ENCODE assay signal across 25 mouse cellular contexts in the genomic region with DNA sequence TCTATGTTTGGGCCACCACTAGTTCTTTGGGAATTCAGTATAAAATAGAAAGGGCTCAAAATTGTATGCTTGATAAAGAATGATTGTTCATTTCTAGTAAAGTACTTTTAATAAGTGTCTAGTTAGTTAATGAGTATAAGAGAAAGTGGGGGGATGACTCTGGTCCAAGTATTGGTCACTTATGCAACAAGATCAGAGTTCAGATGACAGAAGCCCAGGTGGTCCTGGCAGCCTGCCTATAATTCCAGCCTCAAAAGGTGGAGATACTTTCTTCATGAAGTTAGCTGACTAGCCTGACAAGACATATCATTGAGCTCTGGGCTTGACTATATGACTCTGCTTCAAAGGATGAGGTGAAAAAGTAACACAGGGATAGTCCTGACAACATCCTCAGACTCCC. TPM values are rescaled to one million over a fixed set of nuclear protein-coding genes. Genes with fewer than 3 reads are reported as not detected.
DNase-seq lines count a peak whose midpoint lies in the region; ATAC-seq and TF ChIP-seq lines count a peak whose summit lies in the region.
"Had no signal": no experiment of that assay in that cellular context is flagged by ENCODE, and none has a peak within 500 bp of the region (broad histone marks: within the 10 kb centered on the region; RNA-seq: fewer than 3 reads in every experiment).

No protein-coding gene starts in this region.

- peak; percentile 81 for DNase-seq in kidney, adult 18-20 months
- peak; percentile 90 to 91 for DNase-seq in kidney, adult 8-10 months
- DNase-seq in kidney, postnatal 10 days: peak; percentile 82
- peak; percentile 11 to 19 (median 13) for DNase-seq in liver, embryonic 14.5 days (ENCODE audit: low read depth in 3 of 3, low spot score in 3 of 3)
- DNase-seq in left cerebral cortex, adult 2 months (ENCODE audit: extremely low spot score in 1 of 2, low spot score in 2 of 2): no peak
- no peak for DNase-seq in layer of hippocampus, postnatal 36 days
- no peak for DNase-seq in heart, adult 11 months
- DNase-seq: adrenal gland, postnatal 25 days; cerebellum, adult 11-12 months; forebrain, postnatal 0 days; heart, postnatal 14 days; layer of hippocampus, adult 9-11 months; lung, adult 2 months; lung, postnatal 14 days; right cerebral cortex, postnatal 4 days; thymus, adult 2 months; thymus, postnatal 36 days had no signal

- H3K9ac ChIP-seq in liver, embryonic 14.5 days (replicated peaks): no peak overlapping the region
- H3K9ac ChIP-seq: forebrain, postnatal 0 days; limb, embryonic 12.5 days; midbrain, embryonic 15.5 days had no signal

- H3K27ac ChIP-seq in liver, embryonic 14.5 days: no peak overlapping the region
- H3K27ac ChIP-seq in left cerebral cortex, adult 2 months: no peak overlapping the region
- H3K27ac ChIP-seq: hindbrain, embryonic 10.5 days; limb, embryonic 12.5 days; midbrain, embryonic 10.5 days; midbrain, embryonic 15.5 days had no signal

- no peaks in the 10 kb centered on the region for H3K27me3 ChIP-seq in liver, embryonic 14.5 days (ENCODE audit: control insufficient read depth, insufficient read depth, low read length)
- H3K27me3 ChIP-seq: limb, embryonic 12.5 days; midbrain, embryonic 15.5 days had no signal

- ATAC-seq in liver, embryonic 14.5 days (ENCODE audit: insufficient read depth): peak; percentile 48; the same call in 1 of the 2 replicates
- ATAC-seq: CD4-positive, CD25-positive, alpha-beta regulatory T cell, adult 4 months; forebrain, postnatal 0 days; hindbrain, embryonic 16.5 days; midbrain, embryonic 15.5 days had no signal

- no peak for TF ChIP-seq EP300 in liver, embryonic 14.5 days (IDR thresholded peaks at IDR 0.05; ENCODE audit: low read depth)

- intact Hi-C loops in left cerebral cortex, adult 2 months (cut with DNase I): no loop called here

- no peak for TF ChIP-seq CTCF in liver, embryonic 14.5 days (IDR thresholded peaks at IDR 0.05; ENCODE audit: low read depth)
- no peak for TF ChIP-seq CTCF in left cerebral cortex, adult 2 months (IDR thresholded peaks at IDR 0.05)

- no peaks in the 10 kb centered on the region for H3K36me3 ChIP-seq in liver, embryonic 14.5 days (replicated peaks; ENCODE audit: control insufficient read depth, insufficient read depth, low read depth)
- H3K36me3 ChIP-seq: hindbrain, embryonic 10.5 days; limb, embryonic 12.5 days; midbrain, embryonic 10.5 days; midbrain, embryonic 15.5 days had no signal

- H3K4me3 ChIP-seq in liver, embryonic 14.5 days (ENCODE audit: insufficient read depth in 1 of 2, low read depth in 2 of 2, low read length in 2 of 2): no peak overlapping the region
- no peak overlapping the region for H3K4me3 ChIP-seq in left cerebral cortex, adult 2 months
- H3K4me3 ChIP-seq: erythroblast, embryonic 14.5 days; hindbrain, embryonic 10.5 days; limb, embryonic 12.5 days; midbrain, embryonic 10.5 days; midbrain, embryonic 15.5 days had no signal

- H3K4me2 ChIP-seq in liver, embryonic 14.5 days (ENCODE audit: low read depth): no peak overlapping the region
- H3K4me2 ChIP-seq: limb, embryonic 12.5 days; midbrain, embryonic 15.5 days had no signal

- no peaks in the 10 kb centered on the region for H3K9me3 ChIP-seq in liver, embryonic 14.5 days (ENCODE audit: control insufficient read depth, low read length)
- H3K9me3 ChIP-seq: hindbrain, embryonic 10.5 days; limb, embryonic 12.5 days; midbrain, embryonic 10.5 days; midbrain, embryonic 15.5 days had no signal

- 0 out of 4 replicates have a peak, but pooled peaks cover 0 to 2% of the 10 kb centered on the region in 2 experiments for H3K4me1 ChIP-seq in liver, embryonic 14.5 days (replicated peaks; ENCODE audit: control insufficient read depth in 2 of 2, insufficient read depth in 2 of 2, low read length in 1 of 2)
- H3K4me1 ChIP-seq: hindbrain, embryonic 10.5 days; limb, embryonic 12.5 days; midbrain, embryonic 10.5 days; midbrain, embryonic 15.5 days had no signal

RNA-seq across cellular contexts. Expression of gene Pter, which starts 57.3 kb away (rescaled TPM):
- 15.4 and 20.8 TPM in 2 replicates for polyA plus RNA-seq in liver, embryonic 14.5 days (2012; rRNA removed)
- 33.2 and 38.5 TPM in 2 replicates for polyA plus RNA-seq in liver, embryonic 14.5 days (2014; fragmentation: Nextera tagmentation; extraction: Ambion mirVana)
- 1 to 10 TPM; 1.0 to 2.2 TPM for total RNA-seq in left cerebral cortex, adult 2 months (2021)
- total RNA-seq in layer of hippocampus, postnatal 36 days (2021): 1 to 10 TPM in 1 of 2 experiments, under 1 TPM in 1; 0.99 to 1.1 TPM
- total RNA-seq: neutrophil, adult 5-6 weeks had no signal

Comparison
In these comparisons a context has a peak if more than half of its experiments do, and no peak if none do; other contexts are left out.
1. DNase-seq: peak in kidney, adult 18-20 months (single experiment), kidney, adult 8-10 months (2 of 2), kidney, postnatal 10 days (single experiment) and liver, embryonic 14.5 days (3 of 3); none in left cerebral cortex, adult 2 months (0 of 2), layer of hippocampus, postnatal 36 days (0 of 2) and heart, adult 11 months (single experiment).